Mouse (Mus musculus) right cerebral cortex, postnatal 14 days (tissue): ENCODE data around the gene Akt1s1.

ENCODE experiments used
- DNase-seq: peaks from one replicate; pipeline ENCODE4 v3.0.0; 2022

Akt1s1 gene

GRCm38 (mm10) chr7:44828706-44829105 is 20.1 kb upstream of the Akt1s1 start:
- no peak for DNase-seq

DNA sequence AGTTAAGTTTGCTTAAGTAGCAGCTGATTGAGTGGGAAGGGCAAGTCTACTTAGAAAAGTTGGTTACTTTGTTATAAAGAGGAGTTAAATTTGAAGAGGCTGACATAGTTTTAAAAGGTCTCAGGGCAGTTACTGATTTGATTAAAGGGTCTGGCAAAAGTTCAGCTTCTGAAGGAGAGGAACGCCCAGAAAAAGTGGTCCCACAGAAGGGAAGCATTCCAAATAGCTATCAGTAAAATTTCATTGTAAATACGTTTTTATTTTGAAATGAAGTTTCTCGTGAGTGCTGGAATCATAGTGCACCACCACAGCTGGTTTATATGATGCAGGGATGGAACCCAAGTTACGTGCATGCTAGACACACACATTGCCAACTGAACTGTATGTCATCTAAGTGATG is 16.0 kb upstream of the Akt1s1 start:
- no peak for DNase-seq

GRCm38 (mm10) chr7:44835373-44836015 is 13.3 kb upstream of the Akt1s1 start:
- no peak for DNase-seq

- DNase-seq, result no peak
Measured at GRCm38 (mm10) chr7:44836016-44836404, 12.8 kb upstream of the Akt1s1 start.

GRCm38 (mm10) chr7:44836423-44837053 is 12.3 kb upstream of the Akt1s1 start:
- DNase-seq, result no peak

DNA sequence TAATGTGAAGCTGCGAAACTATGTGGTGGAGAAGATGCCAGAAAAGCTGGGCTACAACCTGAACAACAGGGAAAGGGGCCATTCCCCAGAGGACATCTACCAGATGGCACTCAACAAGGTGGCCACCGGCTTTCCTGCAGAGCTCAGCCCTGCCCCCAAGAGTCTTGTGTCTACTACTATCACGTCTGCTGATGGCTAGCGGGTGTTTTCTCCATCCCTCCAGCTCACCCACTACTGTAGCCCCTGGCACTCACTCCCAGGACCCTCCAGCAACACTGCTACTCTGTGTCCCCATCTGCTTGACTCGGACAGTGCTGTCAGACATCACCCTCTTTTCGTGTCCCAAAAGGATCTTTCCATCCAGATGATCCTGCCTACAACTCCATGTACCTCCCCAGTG is 10.7 kb upstream of the Akt1s1 start:
- no peak for DNase-seq

DNA sequence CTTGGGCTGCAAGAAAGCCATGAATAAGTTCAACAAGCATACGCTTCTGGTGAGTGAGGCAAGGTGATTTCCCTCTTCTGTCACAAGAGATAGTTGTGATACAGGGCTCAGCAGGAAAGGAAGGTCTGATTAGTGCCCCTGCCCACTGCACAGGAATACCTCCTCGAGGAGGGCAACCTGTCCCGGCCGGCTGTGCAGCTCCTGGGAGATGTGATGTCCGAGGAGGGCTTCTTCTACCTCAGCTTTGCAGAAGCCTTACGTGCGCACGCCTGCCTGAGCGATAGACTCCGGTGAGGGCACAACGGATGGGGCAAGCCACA is 9.7 kb upstream of the Akt1s1 start:
- no peak for DNase-seq

DNA sequence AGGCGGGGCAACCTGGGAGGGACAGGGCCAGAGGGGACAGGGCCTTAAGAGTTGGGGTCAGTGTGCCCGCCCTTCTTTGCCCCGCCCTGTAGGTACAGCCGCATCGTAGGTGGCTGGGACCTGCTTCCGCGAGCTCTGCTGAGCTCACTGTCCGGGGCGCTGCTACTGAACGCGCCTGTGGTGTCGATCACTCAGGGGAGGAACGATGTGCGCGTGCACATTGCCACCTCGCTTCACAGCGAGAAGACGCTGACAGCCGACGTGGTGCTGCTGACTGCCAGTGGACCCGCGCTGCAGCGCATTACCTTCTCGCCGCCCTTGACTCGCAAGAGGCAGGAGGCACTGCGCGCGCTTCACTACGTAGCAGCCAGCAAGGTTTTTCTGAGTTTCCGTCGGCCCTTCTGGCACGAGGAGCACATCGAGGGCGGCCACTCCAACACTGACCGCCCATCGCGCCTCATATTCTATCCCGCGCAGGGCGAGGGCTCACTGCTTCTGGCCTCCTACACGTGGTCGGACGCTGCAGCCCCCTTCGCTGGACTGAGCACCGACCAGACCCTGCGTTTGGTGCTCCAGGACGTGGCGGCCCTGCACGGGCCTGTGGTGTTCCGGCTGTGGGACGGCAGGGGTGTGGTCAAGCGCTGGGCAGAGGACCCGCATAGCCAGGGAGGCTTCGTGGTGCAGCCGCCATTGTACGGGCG is 9.2 kb upstream of the Akt1s1 start:
- peak; percentile 64 for DNase-seq

- DNase-seq, result no peak
Measured at GRCm38 (mm10) chr7:44840426-44840825, 8.4 kb upstream of the Akt1s1 start.

- DNase-seq, result no peak
Measured at GRCm38 (mm10) chr7:44841825-44842463, 6.8 kb upstream of the Akt1s1 start.

GRCm38 (mm10) chr7:44845006-44845405 is 3.8 kb upstream of the Akt1s1 start:
- no peak for DNase-seq

GRCm38 (mm10) chr7:44846804-44847203 is 2.0 kb upstream of the Akt1s1 start:
- no peak for DNase-seq

DNA sequence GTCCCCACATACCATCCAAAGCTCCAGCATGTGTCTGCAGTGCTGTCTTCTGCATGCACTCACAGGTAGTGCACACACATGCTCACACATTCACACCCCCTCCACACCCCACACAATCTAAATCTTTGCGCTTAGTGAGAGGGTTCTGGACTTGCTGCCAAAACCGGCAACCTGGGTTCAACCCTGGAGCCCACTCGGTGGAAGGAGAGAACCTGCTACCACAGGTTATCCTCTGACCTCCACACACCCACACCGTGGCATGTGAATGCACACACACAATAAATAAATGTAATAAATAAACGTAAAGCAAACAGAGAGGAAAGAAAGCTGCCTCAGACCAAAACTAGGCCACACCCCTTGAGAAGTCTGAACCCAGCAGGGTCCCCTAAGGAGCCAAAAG is 1.0 kb upstream of the Akt1s1 start:
- DNase-seq, result no peak

DNA sequence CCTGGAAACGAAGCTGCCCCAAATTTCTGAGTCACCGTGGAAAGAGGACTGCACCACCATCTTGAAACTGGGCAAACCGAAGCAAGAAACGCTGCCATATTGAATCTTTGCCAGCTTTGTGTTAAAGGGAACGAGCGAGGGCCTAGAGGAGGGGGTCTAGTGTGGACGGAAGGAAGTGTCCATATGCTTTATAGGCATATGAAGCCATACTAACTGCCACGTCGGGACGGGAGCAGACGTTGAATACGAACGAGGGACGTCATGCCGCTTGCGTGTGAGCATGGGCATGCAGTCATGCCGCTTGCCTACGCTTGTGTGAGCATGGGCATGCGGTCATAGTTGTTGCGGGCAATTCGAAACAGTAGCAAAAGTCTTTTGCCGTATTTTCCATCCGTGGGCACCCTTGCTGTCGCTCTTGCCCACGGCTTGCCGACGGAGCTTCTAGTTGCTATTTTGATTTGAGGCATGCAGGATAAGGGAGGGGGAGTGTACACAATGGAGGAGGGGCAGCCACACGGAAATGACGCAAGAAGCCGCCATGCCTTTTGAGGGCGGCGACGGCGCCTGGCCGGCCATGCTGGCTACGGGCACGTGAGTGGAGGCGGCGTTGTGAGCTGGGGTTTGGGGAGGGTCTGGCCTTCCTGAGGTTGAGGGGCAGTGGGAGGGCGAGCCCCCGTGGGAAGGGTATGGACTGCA is 773 bp downstream of the Akt1s1 start:
- peak; percentile 89 for DNase-seq

GRCm38 (mm10) chr7:44850146-44850545 is 1.4 kb downstream of the Akt1s1 start:
- peak; percentile 79 for DNase-seq

DNA sequence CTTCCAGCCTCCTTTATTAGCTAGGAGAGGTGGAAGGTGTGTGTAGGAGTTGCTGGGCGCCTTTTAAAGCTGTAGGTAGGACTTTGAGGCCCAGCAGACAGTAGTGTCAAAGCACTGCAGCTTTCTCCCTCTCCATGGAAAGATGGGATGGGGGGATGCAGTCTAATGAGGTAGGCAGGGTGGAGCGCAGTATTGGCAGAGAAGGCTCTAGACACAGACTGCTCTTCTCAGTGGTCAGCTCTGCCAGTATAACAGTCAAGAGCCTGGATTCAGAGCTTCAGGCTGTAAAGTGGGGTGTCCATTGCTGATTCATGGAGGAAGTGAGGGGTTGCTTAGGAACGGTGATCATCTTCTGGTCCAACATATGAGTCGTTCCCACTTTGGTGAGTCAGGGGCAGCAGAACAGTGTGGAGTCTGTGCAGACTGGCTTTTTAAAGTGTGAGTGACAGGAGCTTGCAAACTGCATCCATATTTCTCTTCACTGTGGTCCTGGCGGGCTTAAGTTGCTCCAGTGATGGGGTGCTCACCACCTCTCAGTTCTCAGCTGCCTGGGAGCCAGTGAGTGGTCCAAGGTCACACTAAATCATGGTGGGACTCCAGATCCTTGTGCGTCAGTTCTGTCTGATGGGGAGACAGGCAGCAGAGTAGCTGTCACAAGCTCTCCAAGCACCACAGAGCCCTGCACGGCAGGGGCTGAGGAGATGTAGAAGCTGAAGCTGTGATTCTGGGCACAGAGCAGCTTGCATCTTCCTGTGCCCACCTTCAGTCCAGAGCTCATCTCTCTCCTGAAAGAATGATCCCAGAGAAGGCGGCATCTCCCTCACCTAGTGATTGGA is 2.2 kb downstream of the Akt1s1 start:
- no peak for DNase-seq

DNA sequence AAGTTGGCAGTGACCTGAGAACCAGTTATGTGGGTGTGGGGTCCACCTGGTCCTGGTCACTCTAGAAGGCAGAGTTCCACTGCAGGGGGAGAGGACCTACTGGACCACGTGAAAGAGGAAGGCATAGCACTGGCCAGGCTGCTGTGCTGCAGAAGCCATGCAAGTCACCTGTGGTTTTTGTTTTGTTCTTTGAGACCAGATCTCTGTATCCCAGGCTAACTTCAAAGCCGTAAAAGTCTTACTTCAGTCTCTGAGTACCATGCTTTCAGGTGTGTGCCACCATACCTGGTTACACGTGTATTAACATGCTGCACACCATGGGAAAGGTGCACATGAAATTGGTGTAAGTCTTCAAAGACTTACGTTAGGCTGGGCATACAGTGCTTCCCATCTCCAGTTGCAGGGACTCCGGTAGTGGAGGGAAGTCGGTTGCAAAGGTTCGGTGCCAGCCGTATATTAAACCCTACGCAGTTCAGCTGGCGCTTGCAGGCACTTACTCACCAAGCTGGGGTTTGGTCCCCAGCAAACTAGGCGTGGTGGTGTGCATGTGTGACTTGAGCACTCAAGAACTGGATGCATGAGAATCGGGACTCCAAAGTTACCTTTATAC is 2.9 kb downstream of the Akt1s1 start:
- no peak for DNase-seq

- no peak for DNase-seq
Measured at GRCm38 (mm10) chr7:44852259-44853027, 3.7 kb downstream of the Akt1s1 start.

DNA sequence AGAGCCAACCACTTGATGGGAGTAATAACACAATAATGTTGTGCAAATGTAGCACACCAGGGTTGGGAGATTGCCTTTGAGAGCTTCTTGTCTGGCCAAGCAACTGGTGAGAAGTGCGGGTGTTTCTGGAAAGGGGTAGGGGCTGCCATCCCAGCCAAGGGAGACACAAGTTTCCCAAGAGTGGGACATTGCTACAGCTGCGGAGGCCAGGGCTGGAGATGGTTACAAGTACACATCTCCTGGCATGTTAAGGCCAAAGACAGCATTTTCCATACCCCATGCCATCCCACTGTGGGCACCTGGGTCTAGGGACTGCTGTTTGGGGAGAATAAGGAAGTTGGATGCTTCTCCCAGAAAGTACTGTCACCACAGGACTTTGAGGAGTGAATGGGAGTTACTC is 4.3 kb downstream of the Akt1s1 start:
- DNase-seq, result no peak

- DNase-seq, result no peak
Measured at GRCm38 (mm10) chr7:44853596-44854355, 5.0 kb downstream of the Akt1s1 start.
